Mouse (Mus musculus) limb, embryonic 13.5 days (tissue): Measurements from ENCODE around the gene Nfil3. TPM values are rescaled to one million over a fixed set of nuclear protein-coding genes. Genes with fewer than 3 reads are reported as not detected.

Experiments
- ATAC-seq: fragments of 200-750 bp; cut with Nextera tagmentation; 2 replicates; pipeline ENCODE4 v1.8.0; 2017; ENCODE audit warnings: low read depth, moderate number of reproducible peaks, moderate TSS enrichment; ENCODE audit not compliant: low FRiP score
- H3K27ac ChIP-seq: fragments of 300-500 bp; sonication (generic); 2 replicates; pipeline ENCODE4 v1.5.1; 2015; ENCODE audit warnings: inconsistent platforms, mild to moderate bottlenecking, moderate library complexity
- H3K27me3 ChIP-seq: fragments of 300-500 bp; sonication (generic); 2 replicates; pipeline ENCODE4 v1.6.1; 2015; ENCODE audit warnings: mild to moderate bottlenecking, inconsistent platforms
- H3K36me3 ChIP-seq: fragments of 300-500 bp; sonication (generic); 2 replicates; pipeline ENCODE4 v1.6.1; 2015; ENCODE audit warnings: inconsistent platforms, mild to moderate bottlenecking, moderate library complexity
- H3K4me1 ChIP-seq: fragments of 300-500 bp; sonication (generic); 2 replicates; pipeline ENCODE4 v1.6.1; 2015; ENCODE audit warnings: inconsistent platforms
- H3K4me2 ChIP-seq: fragments of 300-500 bp; sonication (generic); replicated peaks from 2 replicates; pipeline ENCODE4 v1.6.1; 2015; ENCODE audit warnings: inconsistent platforms, mild to moderate bottlenecking, moderate library complexity
- H3K4me3 ChIP-seq: fragments of 300-500 bp; sonication (generic); 2 replicates; pipeline ENCODE4 v1.5.1; 2015; ENCODE audit warnings: moderate library complexity, mild to moderate bottlenecking, inconsistent platforms
- H3K9ac ChIP-seq: fragments of 300-500 bp; sonication (generic); 2 replicates; pipeline ENCODE4 v1.6.1; 2015; ENCODE audit warnings: mild to moderate bottlenecking, inconsistent platforms
- H3K9me3 ChIP-seq: fragments of 300-500 bp; sonication (generic); 2 replicates; pipeline ENCODE4 v1.6.1; 2016; ENCODE audit warnings: inconsistent platforms
- WGBS: fragments of 180-500 bp; shearing (Covaris S2); methylation state at CpG from one replicate; pipeline ENCODE4 v1.1.7; 2015; 5-methylcytosine and 5-hydroxymethylcytosine counted together
- polyA plus RNA-seq: library from polyadenylated mRNA; unstranded; fragments of >200 nt; fragmentation: Nextera tagmentation; extraction: Ambion mirVana; gene quantifications from 2 replicates; pipeline ENCODE4 v1.2.1, GENCODE M21; 2015

The Nfil3 gene
- polyA plus RNA-seq, 1 experiment from 2014 or later, result 26.9 TPM

DNA sequence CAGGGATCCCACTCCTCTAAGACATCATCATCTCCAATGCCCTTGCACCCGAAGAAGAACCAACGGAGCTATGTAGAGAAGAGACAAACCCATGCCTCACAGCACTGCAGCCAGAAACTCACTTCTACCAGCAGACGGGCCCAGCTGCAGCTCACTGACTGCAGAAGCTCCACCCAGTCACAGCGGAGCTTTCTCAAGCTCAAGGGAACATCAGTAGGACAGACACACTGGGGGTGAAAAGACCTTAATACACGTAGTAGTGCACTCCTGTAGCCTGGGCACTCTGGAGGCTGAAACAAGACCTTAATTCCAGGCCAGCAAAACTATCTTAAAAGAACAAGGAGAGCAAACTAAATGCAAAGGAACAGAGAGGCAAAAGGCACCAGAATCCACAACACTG is 56.4 kb downstream of the Nfil3 start:
- Histone ChIP-seq H3K4me3 (no peak overlapping the region), H3K4me1 (peaks cover 21% of the 10 kb centered on the region), H3K4me2 (no peak overlapping the region), H3K27ac (no peak overlapping the region), H3K27me3 (no peaks in the 10 kb centered on the region), H3K9ac (no peak overlapping the region), H3K9me3 (no peaks in the 10 kb centered on the region), H3K36me3 (no peaks in the 10 kb centered on the region)
- WGBS, result 82% methylated on average over 5 of the region's 5 CpGs
- ATAC-seq, result no peak

DNA sequence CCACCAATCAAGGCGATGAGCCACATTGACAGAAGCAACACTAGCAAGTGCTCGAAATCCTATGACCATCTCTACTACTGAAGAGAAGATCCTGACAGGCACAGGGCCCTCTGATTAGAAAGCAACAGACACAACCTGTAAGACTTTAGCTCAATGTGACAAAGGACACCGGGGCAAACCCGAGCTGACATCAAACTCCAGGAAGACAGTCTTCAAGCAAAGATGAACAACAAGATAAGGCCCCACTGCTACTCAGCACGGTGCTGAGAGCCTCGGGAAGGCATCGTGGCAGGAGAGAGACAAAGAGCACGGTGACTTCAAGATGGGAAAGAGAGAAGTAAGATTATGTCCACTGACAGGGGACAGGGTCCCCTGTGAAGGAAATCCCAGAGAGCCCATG is 58.9 kb downstream of the Nfil3 start:
- no peak overlapping the region for H3K4me3 ChIP-seq
- 82% methylated on average over 8 of the region's 8 CpGs for WGBS

DNA sequence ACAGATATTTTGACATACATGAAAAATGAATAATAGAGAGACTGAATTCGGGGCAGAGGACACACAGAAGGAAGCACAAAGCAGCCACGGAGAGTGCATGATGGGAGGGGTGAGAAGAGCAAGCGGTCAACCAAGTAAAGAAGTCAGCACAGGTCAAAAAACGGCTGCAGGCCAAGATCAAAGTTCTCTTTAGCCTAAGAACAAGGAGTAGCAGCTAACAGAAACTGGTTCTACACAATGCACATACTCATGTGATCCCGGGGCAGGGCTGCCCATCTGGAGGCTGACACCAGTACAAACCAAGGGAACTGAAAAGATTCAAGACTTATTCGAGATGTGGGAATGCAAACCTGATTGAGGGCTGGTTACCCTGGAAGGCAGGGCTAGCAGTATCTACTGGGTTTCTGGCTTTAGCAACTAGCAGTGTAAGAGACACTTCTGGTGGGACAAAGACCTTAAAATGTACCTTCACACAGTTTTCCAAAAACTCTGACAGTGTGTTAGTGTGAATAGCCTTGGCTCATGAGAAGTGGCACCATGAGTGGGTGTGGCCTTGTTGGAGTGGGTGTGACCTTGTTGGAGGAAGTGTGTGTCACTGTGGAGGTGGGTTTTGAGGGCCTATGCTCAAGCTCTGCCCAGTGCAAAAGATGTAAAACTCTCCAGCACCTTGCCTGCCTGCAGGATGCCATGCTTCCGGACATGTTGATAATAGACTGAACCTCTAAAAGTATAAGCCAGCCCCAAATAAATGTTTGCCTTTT is 59.6 kb downstream of the Nfil3 start:
- 0 out of 2 replicates have a peak, but pooled peaks cover 6% of the 10 kb centered on the region for H3K36me3 ChIP-seq
- no peak overlapping the region for H3K27ac ChIP-seq
- H3K9me3 ChIP-seq, result no peaks in the 10 kb centered on the region
- 87% methylated on average over 7 of the region's 7 CpGs for WGBS
- H3K4me2 ChIP-seq, result no peak overlapping the region
- no peak overlapping the region for H3K9ac ChIP-seq
- H3K4me1 ChIP-seq, result peaks cover 13% of the 10 kb centered on the region
- no peaks in the 10 kb centered on the region for H3K27me3 ChIP-seq
- no peak for ATAC-seq
- H3K4me3 ChIP-seq, result no peak overlapping the region

More for the DNA sequence above, 58.9 kb downstream of the Nfil3 start:
- H3K4me2 ChIP-seq, result no peak overlapping the region
- 0 out of 2 replicates have a peak, but pooled peaks cover 6% of the 10 kb centered on the region for H3K36me3 ChIP-seq
- peaks cover 12% of the 10 kb centered on the region for H3K4me1 ChIP-seq
- no peak overlapping the region for H3K27ac ChIP-seq
- no peak overlapping the region for H3K9ac ChIP-seq
- no peak for ATAC-seq
- H3K27me3 ChIP-seq, result no peaks in the 10 kb centered on the region
- no peaks in the 10 kb centered on the region for H3K9me3 ChIP-seq

DNA sequence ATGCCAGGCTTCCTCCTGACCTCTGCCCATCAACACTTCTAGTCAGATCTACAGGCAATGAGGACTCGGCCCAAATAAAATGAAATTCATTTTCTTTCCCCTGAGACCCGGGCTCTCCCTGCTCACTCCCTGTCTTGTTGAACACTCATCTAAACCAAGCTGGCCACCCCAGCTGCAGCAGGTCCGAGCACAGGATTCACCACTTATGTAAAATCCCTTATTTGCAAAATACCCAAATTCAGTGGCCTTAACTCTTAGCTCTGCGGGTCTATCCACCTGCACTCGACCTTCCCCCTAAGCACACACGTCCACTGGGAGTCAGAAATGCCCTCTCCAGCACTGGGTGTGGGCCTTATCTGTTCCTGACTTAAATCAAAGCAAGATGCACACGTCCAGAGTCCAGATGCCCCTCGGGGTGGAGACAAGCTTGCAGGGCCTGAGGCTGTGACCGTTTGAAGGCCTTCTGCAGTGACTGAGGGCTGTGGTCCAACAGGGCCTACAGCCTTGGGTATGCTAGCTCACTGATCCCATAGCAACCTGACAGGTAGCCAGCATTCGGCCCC is 61.0 kb downstream of the Nfil3 start:
- WGBS, result 74% methylated on average over 10 of the region's 10 CpGs
- ATAC-seq, result no peak
- Histone ChIP-seq H3K9ac (no peak overlapping the region), H3K4me1 (peaks cover 20% of the 10 kb centered on the region), H3K27ac (no peak overlapping the region), H3K36me3 (0 out of 2 replicates have a peak, but pooled peaks cover 6% of the 10 kb centered on the region), H3K9me3 (no peaks in the 10 kb centered on the region), H3K27me3 (no peaks in the 10 kb centered on the region), H3K4me3 (no peak overlapping the region), H3K4me2 (no peak overlapping the region)

DNA sequence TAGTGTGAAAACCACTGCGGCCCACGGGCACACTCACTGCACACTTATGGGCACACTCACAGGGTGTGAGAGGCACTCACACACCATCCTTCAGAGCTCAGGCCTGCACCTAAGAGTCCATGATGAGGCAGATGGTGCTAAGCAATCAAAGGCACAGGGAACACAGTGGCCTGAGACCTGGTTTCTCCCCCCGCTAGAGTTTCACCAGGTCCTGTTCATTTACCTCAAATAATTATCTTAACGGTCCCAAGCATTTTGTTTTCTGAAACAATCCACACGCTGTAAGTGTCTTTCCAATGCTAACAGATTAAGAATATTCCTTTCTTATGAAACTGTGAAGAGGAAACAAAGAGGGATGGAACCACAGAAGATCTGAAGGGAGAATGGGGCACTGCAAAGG is 62.5 kb downstream of the Nfil3 start:
- 0 out of 2 replicates have a peak, but pooled peaks cover 6% of the 10 kb centered on the region for H3K36me3 ChIP-seq
- no peak overlapping the region for H3K27ac ChIP-seq
- H3K27me3 ChIP-seq, result no peaks in the 10 kb centered on the region
- no peak overlapping the region for H3K9ac ChIP-seq
- no peak for ATAC-seq
- H3K4me1 ChIP-seq, result peaks cover 25% of the 10 kb centered on the region
- no peak overlapping the region for H3K4me3 ChIP-seq
- 76% methylated on average over 5 of the region's 5 CpGs for WGBS
- H3K9me3 ChIP-seq, result no peaks in the 10 kb centered on the region
- no peak overlapping the region for H3K4me2 ChIP-seq

Other genes starting within 250 kb of the Nfil3 start
- 39.9 and 42.0 TPM in 2 replicates for gene Auh, start 51.4 kb downstream of the Nfil3 start, polyA plus RNA-seq